Mouse (Mus musculus) ES-Bruce4 (cell line): ENCODE measurements at regions not wholly inside any gene's neighbourhood (a gene's known extent, or its start where the extent isn't known, plus 50 kb on each side); places are given as distances from the start of the nearest gene placed in this dataset.

Experiments used
- H3K27ac ChIP-seq: 2 replicates; pipeline ENCODE4 v1.5.1; 2012; ENCODE audit warnings: low read length, inconsistent platforms; ENCODE audit not compliant: insufficient read depth
- H3K27me3 ChIP-seq: 2 replicates; pipeline ENCODE4 v1.6.1; 2012; ENCODE audit warnings: mild to moderate bottlenecking, low read length, inconsistent platforms; ENCODE audit not compliant: control insufficient read depth, poor library complexity, insufficient read depth, severe bottlenecking
- H3K36me3 ChIP-seq: 2 replicates; pipeline ENCODE4 v1.6.1; 2012; ENCODE audit warnings: inconsistent platforms, mild to moderate bottlenecking, low read length, moderate library complexity; ENCODE audit not compliant: control insufficient read depth, poor library complexity, insufficient read depth, severe bottlenecking
- H3K4me1 ChIP-seq: one replicate; pipeline ENCODE4 v1.8.1; 2011; ENCODE audit warnings: low read length; ENCODE audit not compliant: control insufficient read depth, insufficient read depth
- H3K4me3 ChIP-seq: 2 replicates; pipeline ENCODE4 v1.5.1; 2011; ENCODE audit warnings: low read depth, mild to moderate bottlenecking, low read length
- H3K9ac ChIP-seq: 2 replicates; pipeline ENCODE4 v1.6.1; 2012; ENCODE audit warnings: low read depth, mild to moderate bottlenecking, inconsistent platforms; ENCODE audit not compliant: poor library complexity, severe bottlenecking
- H3K9me3 ChIP-seq: replicated peaks from 2 replicates; pipeline ENCODE4 v1.6.1; 2012; ENCODE audit warnings: mild to moderate bottlenecking, low read length, inconsistent platforms; ENCODE audit not compliant: control insufficient read depth, poor library complexity, insufficient read depth, severe bottlenecking
- CTCF ChIP-seq: IDR thresholded peaks from one replicate; pipeline ENCODE4 v1.8.1; 2011; ENCODE audit warnings: low read depth, low read length
- EP300 ChIP-seq: IDR thresholded peaks from 2 replicates; pipeline ENCODE4 v1.6.1; 2011; ENCODE audit warnings: low read depth, low read length; ENCODE audit not compliant: insufficient read depth
- POLR2A ChIP-seq: IDR thresholded peaks from one replicate; pipeline ENCODE4 v1.8.1; 2011; ENCODE audit warnings: low read length; ENCODE audit not compliant: insufficient read depth

GRCm38 (mm10) chr3:33902431-33902830, 58.3 kb upstream of the Ccdc39 start:
- H3K4me3 ChIP-seq = no peak overlapping the region
- no peak for TF ChIP-seq CTCF
- H3K9me3 ChIP-seq = no peaks in the 10 kb centered on the region
- no peaks in the 10 kb centered on the region for H3K4me1 ChIP-seq
- no peak overlapping the region for H3K27ac ChIP-seq
- no peak overlapping the region for H3K9ac ChIP-seq
- no peaks in the 10 kb centered on the region for H3K27me3 ChIP-seq
- H3K36me3 ChIP-seq = no peaks in the 10 kb centered on the region

GRCm38 (mm10) chr3:33903326-33903725, 59.2 kb upstream of the Ccdc39 start:
- H3K4me3 ChIP-seq = no peak overlapping the region
- no peaks in the 10 kb centered on the region for H3K4me1 ChIP-seq
- no peak overlapping the region for H3K27ac ChIP-seq
- H3K9ac ChIP-seq = no peak overlapping the region
- H3K36me3 ChIP-seq = no peaks in the 10 kb centered on the region
- no peaks in the 10 kb centered on the region for H3K9me3 ChIP-seq
- no peak for TF ChIP-seq CTCF
- TF ChIP-seq POLR2A = no peak
- no peak for TF ChIP-seq EP300
- H3K27me3 ChIP-seq = no peaks in the 10 kb centered on the region

- Histone ChIP-seq H3K4me1 (no peaks in the 10 kb centered on the region), H3K9me3 (no peaks in the 10 kb centered on the region), H3K27ac (no peak overlapping the region), H3K9ac (no peak overlapping the region), H3K36me3 (no peaks in the 10 kb centered on the region), H3K27me3 (no peaks in the 10 kb centered on the region), H3K4me3 (no peak overlapping the region)
- TF ChIP-seq POLR2A = no peak
- TF ChIP-seq CTCF = no peak
- TF ChIP-seq EP300 = no peak
These were observed 59.7 kb upstream of the Ccdc39 start for GRCm38 (mm10) chr3:33903816-33904215.

GRCm38 (mm10) chr3:33904854-33905678, 61.0 kb upstream of the Ccdc39 start:
- H3K27me3 ChIP-seq = no peaks in the 10 kb centered on the region
- no peaks in the 10 kb centered on the region for H3K9me3 ChIP-seq
- H3K4me1 ChIP-seq = no peaks in the 10 kb centered on the region
- H3K4me3 ChIP-seq = no peak overlapping the region
- TF ChIP-seq CTCF (no peak), POLR2A (no peak), EP300 (no peak)
- no peak overlapping the region for H3K9ac ChIP-seq
- H3K36me3 ChIP-seq = no peaks in the 10 kb centered on the region
- H3K27ac ChIP-seq = no peak overlapping the region

GRCm38 (mm10) chr3:33905679-33906007, 61.5 kb upstream of the Ccdc39 start:
- no peak overlapping the region for H3K27ac ChIP-seq
- TF ChIP-seq POLR2A = no peak
- TF ChIP-seq CTCF = no peak
- no peak for TF ChIP-seq EP300
- H3K4me1 ChIP-seq = no peaks in the 10 kb centered on the region
- H3K36me3 ChIP-seq = no peaks in the 10 kb centered on the region
- no peaks in the 10 kb centered on the region for H3K9me3 ChIP-seq
- H3K27me3 ChIP-seq = no peaks in the 10 kb centered on the region
- no peak overlapping the region for H3K4me3 ChIP-seq
- no peak overlapping the region for H3K9ac ChIP-seq

GRCm38 (mm10) chr3:33907061-33907460, 63.0 kb upstream of the Ccdc39 start:
- no peak overlapping the region for H3K4me3 ChIP-seq
- no peaks in the 10 kb centered on the region for H3K4me1 ChIP-seq
- H3K36me3 ChIP-seq = no peaks in the 10 kb centered on the region
- no peak overlapping the region for H3K27ac ChIP-seq
- no peaks in the 10 kb centered on the region for H3K9me3 ChIP-seq
- no peaks in the 10 kb centered on the region for H3K27me3 ChIP-seq
- no peak for TF ChIP-seq POLR2A
- TF ChIP-seq CTCF = no peak
- TF ChIP-seq EP300 = no peak
- H3K9ac ChIP-seq = no peak overlapping the region

- Histone ChIP-seq H3K4me1 (no peaks in the 10 kb centered on the region), H3K9me3 (no peaks in the 10 kb centered on the region), H3K9ac (no peak overlapping the region), H3K27me3 (no peaks in the 10 kb centered on the region), H3K4me3 (no peak overlapping the region), H3K27ac (no peak overlapping the region), H3K36me3 (no peaks in the 10 kb centered on the region)
- no peak for TF ChIP-seq EP300
- no peak for TF ChIP-seq CTCF
- TF ChIP-seq POLR2A = no peak
These were observed 67.4 kb upstream of the Ccdc39 start for GRCm38 (mm10) chr3:33911559-33911958.
